15 mouse cellular contexts compared by ENCODE assay signal in genomic region chr5:38498479-38498878, GRCm38 (mm10). TPM values are rescaled to one million over a fixed set of nuclear protein-coding genes. Genes with fewer than 3 reads are reported as not detected.
DNase-seq lines count a peak whose midpoint lies in the region; ATAC-seq and TF ChIP-seq lines count a peak whose summit lies in the region.
"Had no signal": no experiment of that assay in that cellular context is flagged by ENCODE, and none has a peak within 500 bp of the region (broad histone marks: within the 10 kb centered on the region; RNA-seq: fewer than 3 reads in every experiment).

No protein-coding gene starts in this region.

- no peaks in the 10 kb centered on the region for H3K4me1 ChIP-seq in intestine, postnatal 0 days (replicated peaks; ENCODE audit: control insufficient read depth, insufficient read depth, low read length)
- peaks cover 51% of the 10 kb centered on the region for H3K4me1 ChIP-seq in liver, embryonic 15.5 days (replicated peaks)
- H3K4me1 ChIP-seq: limb, embryonic 13.5 days; midbrain, embryonic 15.5 days had no signal

- H3K4me2 ChIP-seq in intestine, postnatal 0 days (replicated peaks; ENCODE audit: low read depth): no peak overlapping the region
- H3K4me2 ChIP-seq in liver, embryonic 15.5 days: no peak overlapping the region
- H3K4me2 ChIP-seq: hindbrain, embryonic 14.5 days; limb, embryonic 13.5 days; midbrain, embryonic 15.5 days had no signal

- H3K9me3 ChIP-seq in intestine, postnatal 0 days (ENCODE audit: control insufficient read depth): no peaks in the 10 kb centered on the region
- no peaks in the 10 kb centered on the region for H3K9me3 ChIP-seq in liver, embryonic 15.5 days (replicated peaks)
- H3K9me3 ChIP-seq: limb, embryonic 13.5 days; midbrain, embryonic 15.5 days had no signal

- peak; percentile 49 for DNase-seq in kidney, adult 9 months
- no peak for DNase-seq in kidney, postnatal 10 days
- DNase-seq in lung, postnatal 36 days: peak; percentile 83
- no peak for DNase-seq in thymus, postnatal 0 days (ENCODE audit: low spot score)
- DNase-seq in cerebellum, adult 9-10 months: no peak
- DNase-seq: adrenal gland, postnatal 14 days; cerebellum, adult 8-10 months; right cerebral cortex, postnatal 25 days; thymus, adult 2 months had no signal

- H3K4me3 ChIP-seq in intestine, postnatal 0 days (ENCODE audit: low read depth, low read length): no peak overlapping the region
- no peak overlapping the region for H3K4me3 ChIP-seq in liver, embryonic 15.5 days (replicated peaks)
- H3K4me3 ChIP-seq: erythroblast, embryonic 14.5 days; limb, embryonic 13.5 days; midbrain, embryonic 15.5 days had no signal

- no peaks in the 10 kb centered on the region for H3K27me3 ChIP-seq in intestine, postnatal 0 days (replicated peaks; ENCODE audit: control insufficient read depth, insufficient read depth, low read length)
- H3K27me3 ChIP-seq in liver, embryonic 15.5 days: no peaks in the 10 kb centered on the region
- H3K27me3 ChIP-seq: limb, embryonic 13.5 days; midbrain, embryonic 15.5 days had no signal

- TF ChIP-seq CTCF in intestine, postnatal 0 days (IDR thresholded peaks at IDR 0.05; ENCODE audit: low read depth): no peak

- H3K27ac ChIP-seq in intestine, postnatal 0 days (ENCODE audit: low read depth, low read length): no peak overlapping the region
- H3K27ac ChIP-seq in liver, embryonic 15.5 days (replicated peaks): 0 out of 2 replicates have a peak overlapping the region, but pooled peaks have one; percentile 83
- H3K27ac ChIP-seq: hindbrain, embryonic 14.5 days; limb, embryonic 13.5 days; midbrain, embryonic 15.5 days had no signal

- peak; percentile 66 for ATAC-seq in intestine, postnatal 0 days
- ATAC-seq in liver, embryonic 15.5 days (ENCODE audit: insufficient read depth): no peak

- 39% methylated on average over 5 of the region's 5 CpGs for WGBS in intestine, postnatal 0 days
- 56% methylated on average over 5 of the region's 5 CpGs for WGBS in liver, embryonic 15.5 days (ENCODE audit: insufficient replicate concordance)

- H3K9ac ChIP-seq in intestine, postnatal 0 days (ENCODE audit: low read depth, low read length): no peak overlapping the region
- H3K9ac ChIP-seq in liver, embryonic 15.5 days: no peak overlapping the region
- H3K9ac ChIP-seq: hindbrain, embryonic 14.5 days; limb, embryonic 13.5 days; midbrain, embryonic 15.5 days had no signal

- H3K36me3 ChIP-seq in intestine, postnatal 0 days (ENCODE audit: control insufficient read depth, insufficient read depth): no peaks in the 10 kb centered on the region
- H3K36me3 ChIP-seq in liver, embryonic 15.5 days (replicated peaks): no peaks in the 10 kb centered on the region
- H3K36me3 ChIP-seq: limb, embryonic 13.5 days; midbrain, embryonic 15.5 days had no signal

RNA-seq across cellular contexts. Expression of gene Slc2a9, which starts 4.5 kb away (rescaled TPM):
- 2.4 and 3.4 TPM in 2 replicates for polyA plus RNA-seq in intestine, postnatal 0 days (2015; fragmentation: Nextera tagmentation; extraction: Ambion mirVana)
- 2.3 and 2.6 TPM in 2 replicates for polyA plus RNA-seq in liver, embryonic 15.5 days (2015; fragmentation: Nextera tagmentation; extraction: Ambion mirVana)
- 4.7 and 5.2 TPM in 2 replicates for polyA plus RNA-seq in thymus, postnatal 0 days (2015; fragmentation: Nextera tagmentation; extraction: Ambion mirVana)

Comparison
In these comparisons a context has a peak if more than half of its experiments do, and no peak if none do; other contexts are left out.
1. DNase-seq: peak in kidney, adult 9 months (single experiment) and lung, postnatal 36 days (single experiment); none in kidney, postnatal 10 days (single experiment), thymus, postnatal 0 days (single experiment) and cerebellum, adult 9-10 months (single experiment).